Mouse (Mus musculus): ENCODE measurements at regions not wholly inside any gene's neighbourhood (a gene's known extent, or its start where the extent isn't known, plus 50 kb on each side); places are given as distances from the start of the nearest gene placed in this dataset.

GRCm38 (mm10) chr1:154255971-154256370 lies 55.0 kb downstream of the Zfp648 start:
- H3K36me3 ChIP-seq (ENCODE audit: control insufficient read depth, insufficient read depth, low read length): no peaks in the 10 kb centered on the region
- H3K4me1 ChIP-seq (replicated peaks; ENCODE audit: control insufficient read depth, insufficient read depth): no peaks in the 10 kb centered on the region
- DNase-seq (ENCODE audit: low spot score) (no peak), ATAC-seq (ENCODE audit: low FRiP score, low TSS enrichment) (no peak)
- H3K9me3 ChIP-seq (ENCODE audit: control insufficient read depth, low read length): no peaks in the 10 kb centered on the region
- no peak for TF ChIP-seq CTCF (IDR thresholded peaks at IDR 0.05; ENCODE audit: low read depth)
- no peak for TF ChIP-seq EP300 (optimal IDR thresholded peaks at IDR 0.05)
- H3K27ac ChIP-seq (replicated peaks): no peak overlapping the region
- H3K4me2 ChIP-seq (replicated peaks; ENCODE audit: low read depth): no peak overlapping the region
- no peak overlapping the region for H3K9ac ChIP-seq (ENCODE audit: low read length)
- no peaks in the 10 kb centered on the region for H3K27me3 ChIP-seq (ENCODE audit: control insufficient read depth, insufficient read depth, low read length)
- no peak overlapping the region for H3K4me3 ChIP-seq (ENCODE audit: low read depth, low read length)
- 80% methylated on average over 1 of the region's 1 CpGs for WGBS

GRCm38 (mm10) chr1:154256811-154257210 lies 55.8 kb downstream of the Zfp648 start:
- H3K27me3 ChIP-seq (ENCODE audit: control insufficient read depth, insufficient read depth, low read length): no peaks in the 10 kb centered on the region
- no peaks in the 10 kb centered on the region for H3K4me1 ChIP-seq (replicated peaks; ENCODE audit: control insufficient read depth, insufficient read depth)
- no peak overlapping the region for H3K4me3 ChIP-seq (ENCODE audit: low read depth, low read length)
- TF ChIP-seq EP300 (optimal IDR thresholded peaks at IDR 0.05): no peak
- no peak for TF ChIP-seq CTCF (IDR thresholded peaks at IDR 0.05; ENCODE audit: low read depth)
- no peak overlapping the region for H3K9ac ChIP-seq (ENCODE audit: low read length)
- DNase-seq (ENCODE audit: low spot score): no peak
- H3K27ac ChIP-seq (replicated peaks): no peak overlapping the region
- 83% methylated on average over 15 of the region's 15 CpGs for WGBS
- no peak overlapping the region for H3K4me2 ChIP-seq (replicated peaks; ENCODE audit: low read depth)
- no peaks in the 10 kb centered on the region for H3K36me3 ChIP-seq (ENCODE audit: control insufficient read depth, insufficient read depth, low read length)
- ATAC-seq (ENCODE audit: low FRiP score, low TSS enrichment): no peak
- no peaks in the 10 kb centered on the region for H3K9me3 ChIP-seq (ENCODE audit: control insufficient read depth, low read length)

- no peak for ATAC-seq (ENCODE audit: low FRiP score, low TSS enrichment)
Measured at GRCm38 (mm10) chr1:154258511-154258910, 57.5 kb downstream of the Zfp648 start.

GRCm38 (mm10) chr1:154260393-154260792 lies 59.4 kb downstream of the Zfp648 start:
- no peak overlapping the region for H3K27ac ChIP-seq (replicated peaks)
- H3K9me3 ChIP-seq (ENCODE audit: control insufficient read depth, low read length): no peaks in the 10 kb centered on the region
- H3K27me3 ChIP-seq (ENCODE audit: control insufficient read depth, insufficient read depth, low read length): no peaks in the 10 kb centered on the region
- ATAC-seq (ENCODE audit: low FRiP score, low TSS enrichment): no peak
- no peak overlapping the region for H3K9ac ChIP-seq (ENCODE audit: low read length)
- no peaks in the 10 kb centered on the region for H3K36me3 ChIP-seq (ENCODE audit: control insufficient read depth, insufficient read depth, low read length)
- TF ChIP-seq CTCF (IDR thresholded peaks at IDR 0.05; ENCODE audit: low read depth) (no peak), EP300 (optimal IDR thresholded peaks at IDR 0.05) (no peak)
- no peaks in the 10 kb centered on the region for H3K4me1 ChIP-seq (replicated peaks; ENCODE audit: control insufficient read depth, insufficient read depth)
- 83% methylated on average over 5 of the region's 5 CpGs for WGBS
- H3K4me2 ChIP-seq (replicated peaks; ENCODE audit: low read depth): no peak overlapping the region
- DNase-seq (ENCODE audit: low spot score): no peak
- no peak overlapping the region for H3K4me3 ChIP-seq (ENCODE audit: low read depth, low read length)

More at GRCm38 (mm10) chr1:154258511-154258910, 57.5 kb downstream of the Zfp648 start:
- H3K9me3 ChIP-seq (ENCODE audit: control insufficient read depth, low read length): no peaks in the 10 kb centered on the region
- no peaks in the 10 kb centered on the region for H3K4me1 ChIP-seq (replicated peaks; ENCODE audit: control insufficient read depth, insufficient read depth)
- no peak for TF ChIP-seq CTCF (IDR thresholded peaks at IDR 0.05; ENCODE audit: low read depth)
- TF ChIP-seq EP300 (optimal IDR thresholded peaks at IDR 0.05): no peak
- no peaks in the 10 kb centered on the region for H3K36me3 ChIP-seq (ENCODE audit: control insufficient read depth, insufficient read depth, low read length)
- H3K27ac ChIP-seq (replicated peaks): no peak overlapping the region
- no peak for DNase-seq (ENCODE audit: low spot score)
- WGBS: 36% methylated on average over 3 of the region's 3 CpGs
- no peaks in the 10 kb centered on the region for H3K27me3 ChIP-seq (ENCODE audit: control insufficient read depth, insufficient read depth, low read length)
- no peak overlapping the region for H3K4me3 ChIP-seq (ENCODE audit: low read depth, low read length)
- H3K9ac ChIP-seq (ENCODE audit: low read length): no peak overlapping the region
- H3K4me2 ChIP-seq (replicated peaks; ENCODE audit: low read depth): no peak overlapping the region

GRCm38 (mm10) chr1:154281438-154281837 lies 80.5 kb downstream of the Zfp648 start:
- no peak for TF ChIP-seq EP300 (optimal IDR thresholded peaks at IDR 0.05)
- peak; percentile 89 for TF ChIP-seq CTCF (IDR thresholded peaks at IDR 0.05; ENCODE audit: low read depth)
- no peaks in the 10 kb centered on the region for H3K36me3 ChIP-seq (ENCODE audit: control insufficient read depth, insufficient read depth, low read length)
- H3K9ac ChIP-seq (ENCODE audit: low read length): no peak overlapping the region
- DNase-seq (ENCODE audit: low spot score) (peak; percentile 46), ATAC-seq (ENCODE audit: low FRiP score, low TSS enrichment) (no peak)
- no peak overlapping the region for H3K4me3 ChIP-seq (ENCODE audit: low read depth, low read length)
- H3K9me3 ChIP-seq (ENCODE audit: control insufficient read depth, low read length): no peaks in the 10 kb centered on the region
- H3K4me1 ChIP-seq (replicated peaks; ENCODE audit: control insufficient read depth, insufficient read depth): no peaks in the 10 kb centered on the region
- no peaks in the 10 kb centered on the region for H3K27me3 ChIP-seq (ENCODE audit: control insufficient read depth, insufficient read depth, low read length)
- 13% methylated on average over 8 of the region's 8 CpGs for WGBS
- no peak overlapping the region for H3K4me2 ChIP-seq (replicated peaks; ENCODE audit: low read depth)
- no peak overlapping the region for H3K27ac ChIP-seq (replicated peaks)

- Histone ChIP-seq H3K27ac (replicated peaks) (no peak overlapping the region), H3K27me3 (ENCODE audit: control insufficient read depth, insufficient read depth, low read length) (no peaks in the 10 kb centered on the region), H3K9me3 (ENCODE audit: control insufficient read depth, low read length) (no peaks in the 10 kb centered on the region), H3K9ac (ENCODE audit: low read length) (no peak overlapping the region), H3K36me3 (ENCODE audit: control insufficient read depth, insufficient read depth, low read length) (no peaks in the 10 kb centered on the region), H3K4me1 (replicated peaks; ENCODE audit: control insufficient read depth, insufficient read depth) (no peaks in the 10 kb centered on the region), H3K4me3 (ENCODE audit: low read depth, low read length) (no peak overlapping the region), H3K4me2 (replicated peaks; ENCODE audit: low read depth) (no peak overlapping the region)
- 61% methylated on average over 4 of the region's 4 CpGs for WGBS
- no peak for TF ChIP-seq CTCF (IDR thresholded peaks at IDR 0.05; ENCODE audit: low read depth)
- TF ChIP-seq EP300 (optimal IDR thresholded peaks at IDR 0.05): no peak
- DNase-seq (ENCODE audit: low spot score) (no peak), ATAC-seq (ENCODE audit: low FRiP score, low TSS enrichment) (no peak)
Measured at GRCm38 (mm10) chr1:154286080-154286479, 85.1 kb downstream of the Zfp648 start.
